Mouse (Mus musculus) left cerebral cortex, adult 2 months (tissue): Measurements from ENCODE around the gene Gfy. TPM values are rescaled to one million over a fixed set of nuclear protein-coding genes. Genes with fewer than 3 reads are reported as not detected.
A peak's percentile ranks its signal among the peaks of the same experiment; 100 is the strongest.

Experiments used
- DNase-seq, 2 experiments: peaks; one replicate each; pipeline ENCODE4 v3.0.0; 2021 to 2022; ENCODE audit warnings: low spot score in 2 of 2, mixed read lengths in 1 of 2; ENCODE audit errors: extremely low spot score in 1 of 2
- H3K27ac ChIP-seq: fragments of 200-600 bp; 2 replicates; pipeline ENCODE4 v1.8.1; 2022
- H3K4me3 ChIP-seq: fragments of 200-600 bp; 2 replicates; pipeline ENCODE4 v1.8.1; 2022
- CTCF ChIP-seq: fragments of 200-600 bp; IDR thresholded peaks from 2 replicates; pipeline ENCODE4 v1.8.1; 2022; ENCODE audit warnings: antibody characterized with exemption, mild to moderate bottlenecking, moderate library complexity
- intact Hi-C: fragments of 180-260 bp; cut with DNase I; formaldehyde crosslinking; loops from one replicate; pipeline ENCODE4 v1.15.1; 2025
- total RNA-seq, 2 experiments: library from RNA; stranded (reverse); gene quantifications; 2 replicates each; pipeline ENCODE4 v1.2.3; 2021

The Gfy gene
- total RNA-seq, 2 experiments from 2014 or later = 0.29 TPM; not detected in 1

DNA sequence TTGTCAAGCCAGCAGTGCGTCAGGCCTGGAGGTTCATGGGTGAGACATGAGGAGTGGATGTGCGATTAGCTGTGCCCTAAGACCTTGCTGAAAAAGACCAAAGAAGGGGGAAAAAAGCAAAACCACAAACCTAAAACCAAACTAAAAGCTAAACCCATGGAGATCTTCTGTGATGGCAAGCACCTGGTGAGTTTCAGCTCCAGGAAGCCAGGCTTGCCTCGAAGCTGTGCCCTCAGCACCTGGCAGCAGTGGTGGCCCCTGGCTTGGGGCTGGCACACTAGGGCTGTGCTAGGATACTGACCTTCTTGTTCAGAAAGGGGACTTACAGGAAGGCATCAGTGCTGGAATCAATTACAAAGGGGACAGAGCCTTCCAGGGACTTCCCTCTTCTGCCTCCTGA, 38.0 kb downstream of the Gfy start:
- no peak for DNase-seq
- intact Hi-C loops = no loop called here

DNA sequence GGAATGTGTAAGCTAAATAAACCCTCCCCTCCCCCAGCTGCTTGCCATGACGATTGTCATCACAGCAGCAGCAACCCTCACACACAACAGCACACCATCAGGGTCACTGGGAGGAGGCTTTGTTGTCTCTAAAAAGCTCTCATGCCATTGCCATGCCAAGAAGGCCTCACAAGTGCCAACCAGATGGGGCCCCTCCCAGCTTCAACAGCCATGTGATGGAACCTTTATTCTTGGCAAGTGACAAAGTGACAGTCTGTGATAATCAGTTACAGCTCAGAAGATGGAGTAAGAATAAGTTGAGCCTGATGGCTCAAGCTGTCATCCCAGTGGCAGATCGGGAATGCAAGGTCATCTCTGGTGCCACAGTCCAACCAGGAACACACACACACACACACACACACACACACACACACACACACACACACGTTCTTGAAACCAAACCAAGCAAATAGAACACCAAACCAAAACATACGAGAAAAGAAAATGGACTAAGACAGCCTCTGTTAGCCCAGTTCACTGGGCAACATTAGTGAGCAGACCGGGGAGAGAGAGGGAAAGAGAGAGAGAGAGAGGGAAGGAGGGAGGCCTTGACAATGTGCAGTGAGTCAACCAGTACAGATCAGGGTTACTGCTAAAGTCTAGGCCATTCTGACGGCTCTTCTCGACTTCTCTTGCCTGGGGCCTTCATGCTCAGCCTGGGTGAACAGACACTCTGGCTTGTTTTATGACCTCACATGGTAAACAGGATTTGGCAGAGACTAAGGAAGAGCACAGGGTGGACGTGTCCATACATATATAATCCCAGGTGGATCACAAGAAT, 39.3 kb downstream of the Gfy start:
- no peak for TF ChIP-seq CTCF
- no peak for DNase-seq
- Histone ChIP-seq H3K27ac (no peak overlapping the region), H3K4me3 (no peak overlapping the region)
- intact Hi-C loops = no loop called here

More for the DNA sequence above, 38.0 kb downstream of the Gfy start:
- H3K27ac ChIP-seq = no peak overlapping the region
- no peak for TF ChIP-seq CTCF
- no peak overlapping the region for H3K4me3 ChIP-seq

DNA sequence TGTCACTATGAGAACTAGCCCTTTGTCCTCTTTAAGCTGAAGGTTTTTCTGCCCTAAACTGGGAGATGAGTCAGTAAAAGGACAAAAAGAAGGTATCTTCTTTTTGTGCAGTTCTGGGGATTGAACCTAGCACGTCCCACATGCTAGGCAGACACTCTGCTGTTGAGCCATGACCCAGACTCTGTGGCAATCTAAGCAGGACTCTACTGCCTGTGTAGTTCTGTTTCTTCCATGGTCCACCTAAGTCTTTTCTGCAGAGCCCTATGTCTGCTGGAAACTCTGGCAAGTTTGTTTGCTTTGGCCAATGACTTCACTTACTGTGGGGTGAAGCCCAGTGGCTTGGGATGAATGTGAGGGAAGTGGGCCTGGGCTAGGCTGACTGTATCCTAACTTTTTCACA, 41.0 kb downstream of the Gfy start:
- no peak for TF ChIP-seq CTCF
- H3K4me3 ChIP-seq = no peak overlapping the region
- intact Hi-C loops = no loop called here
- no peak overlapping the region for H3K27ac ChIP-seq
- no peak for DNase-seq

DNA sequence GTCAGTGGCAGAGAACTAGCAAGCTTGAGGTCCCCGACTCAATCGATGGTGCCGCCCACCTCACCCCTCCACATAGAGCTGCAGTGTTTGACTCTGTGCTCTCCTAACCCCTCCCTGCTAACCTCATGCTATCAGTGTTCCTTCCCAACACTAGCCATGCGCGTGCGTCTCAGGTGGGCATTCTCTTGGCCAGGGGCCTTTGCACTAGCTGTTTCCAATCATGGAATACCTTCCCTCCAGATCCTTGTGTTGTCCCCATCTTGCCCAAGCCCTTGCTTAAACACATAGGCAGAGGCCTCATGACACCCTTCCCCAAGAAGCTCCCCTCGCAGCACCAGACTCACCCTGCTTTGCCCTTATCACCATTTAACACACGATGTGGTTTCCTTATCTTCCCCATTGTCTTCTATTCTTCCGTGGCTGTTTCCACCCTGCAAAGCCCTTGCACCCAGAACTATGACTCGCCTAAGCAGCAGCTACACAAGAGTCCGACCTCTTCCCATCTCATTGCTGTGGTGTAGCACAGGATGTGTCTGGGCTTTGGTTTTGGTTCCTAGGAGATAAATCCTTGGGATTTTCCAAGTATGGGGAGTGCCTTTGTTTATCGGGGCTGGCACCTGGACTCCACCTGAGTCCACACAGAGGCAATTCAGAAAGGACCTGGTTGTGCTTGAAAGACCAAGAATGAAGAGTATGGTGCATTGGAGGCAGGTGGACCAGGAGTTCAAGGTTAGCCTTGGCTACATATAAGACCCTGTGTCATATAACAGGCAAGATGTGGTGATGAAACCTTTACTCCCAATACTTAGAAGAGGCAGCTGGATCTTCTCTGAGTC, 42.0 kb downstream of the Gfy start:
- intact Hi-C loops = no loop called here
- Histone ChIP-seq H3K27ac (no peak overlapping the region), H3K4me3 (no peak overlapping the region)
- TF ChIP-seq CTCF = no peak
- no peak for DNase-seq

DNA sequence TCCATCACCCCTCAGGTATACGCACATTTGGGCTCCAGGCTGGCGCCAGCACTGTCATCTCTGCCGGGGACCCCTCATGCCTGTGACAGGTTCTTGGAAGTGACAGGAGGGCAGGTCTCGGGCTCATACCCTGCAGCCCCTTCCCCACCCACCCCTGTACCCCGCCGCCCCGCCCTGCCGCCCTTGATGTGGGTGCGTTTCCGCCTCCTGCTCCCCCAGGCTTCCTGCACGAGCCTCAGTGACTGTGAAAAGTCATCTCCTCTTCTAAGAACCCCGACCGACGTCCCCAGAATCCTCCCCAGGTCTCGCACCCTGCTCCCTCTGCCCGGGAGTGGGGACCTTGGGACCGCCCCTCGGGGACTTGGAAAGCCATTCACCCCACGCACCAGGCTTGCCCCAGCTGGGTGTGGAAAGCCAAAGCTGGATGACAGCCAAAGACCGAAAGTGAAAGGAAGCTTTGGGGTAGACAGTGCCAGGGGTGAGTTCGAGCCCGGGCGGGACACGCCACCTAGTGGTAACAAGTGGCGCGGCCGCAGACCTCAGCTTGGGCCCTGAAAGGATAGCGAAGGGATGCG, 43.3 kb downstream of the Gfy start, which contains the start of the genes Gm45713 and Flt3l:
Gene Gm45713, minus strand, starts transcription at position 239 of the 575 bp plus-strand sequence.
Gene Flt3l, minus strand, starts transcription at position 440 of the 575 bp plus-strand sequence.
- peak within 1 kb of the TSS; percentile 64 for H3K4me3 ChIP-seq
- intact Hi-C loops = loop anchor here (1.0 kb wide), 1 partner anchor 57 kb away; no protein-coding TSS in a partner anchor
- DNase-seq = peak; percentile 87 to 90
- H3K27ac ChIP-seq = peak within 1 kb of the TSS; percentile 83
- TF ChIP-seq CTCF = no peak; the same call in none of the 2 replicates

DNA sequence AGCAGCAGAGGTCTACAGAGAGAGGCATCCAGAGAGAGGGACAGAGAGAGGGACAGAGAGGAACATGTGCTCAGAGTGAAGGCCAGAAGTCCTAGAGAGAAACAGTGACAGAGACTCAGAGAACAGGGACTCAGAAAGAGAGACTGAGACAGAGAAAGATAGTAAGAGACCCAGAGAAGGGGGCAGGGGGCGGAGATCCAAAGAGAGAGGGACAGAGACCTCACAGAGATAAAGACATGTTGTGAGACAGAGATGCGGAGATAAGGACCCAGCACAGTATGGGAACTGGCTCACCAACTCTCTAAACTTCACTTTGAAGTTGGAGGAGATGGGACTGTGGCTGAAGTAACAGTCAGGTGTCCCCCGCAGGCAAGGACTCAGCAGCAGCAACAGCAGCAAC, 44.0 kb downstream of the Gfy start:
- intact Hi-C loops = no loop called here
- DNase-seq = no peak
- TF ChIP-seq CTCF = no peak
- Histone ChIP-seq H3K27ac (no peak overlapping the region), H3K4me3 (peak overlapping the region; percentile 64; the same call in 1 of the 2 replicates)

DNA sequence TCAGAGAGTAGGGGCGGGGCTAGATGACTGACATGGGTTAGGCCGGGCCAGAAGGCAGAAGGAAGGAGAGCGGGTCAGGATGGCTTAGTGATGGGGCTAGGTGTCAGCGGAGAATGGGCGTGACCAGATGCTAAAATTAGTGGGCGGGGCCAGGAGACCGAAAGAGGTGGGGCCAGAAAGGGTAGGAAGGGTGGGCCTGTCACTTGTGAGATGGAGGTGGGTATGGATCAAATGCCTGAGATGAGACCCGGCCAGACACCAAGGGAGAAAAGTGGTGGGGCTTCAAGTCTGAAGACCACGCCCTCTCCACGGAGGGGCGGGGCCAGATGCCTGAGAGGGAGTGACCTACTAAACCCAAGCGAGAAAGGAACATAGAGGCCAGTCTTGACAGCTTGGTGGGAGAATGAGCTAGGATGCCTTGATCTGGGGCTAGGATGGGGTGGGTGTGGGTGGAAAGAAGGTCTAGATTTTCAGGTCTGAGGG, 44.8 kb downstream of the Gfy start:
- intact Hi-C loops = no loop called here
- TF ChIP-seq CTCF = no peak
- DNase-seq = no peak
- no peak overlapping the region for H3K27ac ChIP-seq
- H3K4me3 ChIP-seq = no peak overlapping the region

DNA sequence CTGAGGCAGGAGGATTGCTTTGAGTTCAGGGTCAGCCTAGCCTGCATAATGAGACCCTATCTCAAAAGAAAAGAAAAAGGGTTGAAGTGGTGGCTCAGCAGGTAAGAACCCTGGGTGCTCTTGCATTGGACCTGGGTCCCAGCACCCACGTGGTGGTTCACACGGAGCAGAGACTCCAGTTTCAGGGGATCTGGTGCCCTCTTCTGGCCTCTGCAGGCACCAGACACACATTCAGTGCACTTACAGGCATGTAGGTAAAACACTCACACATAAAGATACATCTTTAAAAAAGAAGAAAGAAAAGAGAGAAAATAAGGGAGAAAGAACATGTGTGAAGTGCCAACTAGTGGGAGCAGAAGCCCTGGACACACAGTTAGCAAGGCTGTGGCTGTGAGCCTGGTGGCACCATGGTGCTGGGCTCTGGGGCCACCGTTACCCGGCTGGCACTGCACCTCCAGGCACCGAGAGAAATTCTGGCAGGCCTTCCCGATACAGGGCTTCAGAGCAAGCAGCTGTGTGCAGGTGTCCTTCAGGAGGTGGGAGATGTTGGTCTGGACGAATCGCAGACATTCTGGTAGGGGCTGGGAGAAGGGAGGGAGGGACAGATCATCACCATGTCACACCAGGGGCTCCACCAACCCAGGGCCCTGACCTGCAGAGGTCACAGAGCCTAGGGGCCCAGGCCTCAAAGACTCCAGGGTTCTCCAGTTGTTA, 45.8 kb downstream of the Gfy start:
- DNase-seq = no peak
- intact Hi-C loops = no loop called here
- H3K27ac ChIP-seq = no peak overlapping the region
- no peak overlapping the region for H3K4me3 ChIP-seq
- TF ChIP-seq CTCF = peak; percentile 25

DNA sequence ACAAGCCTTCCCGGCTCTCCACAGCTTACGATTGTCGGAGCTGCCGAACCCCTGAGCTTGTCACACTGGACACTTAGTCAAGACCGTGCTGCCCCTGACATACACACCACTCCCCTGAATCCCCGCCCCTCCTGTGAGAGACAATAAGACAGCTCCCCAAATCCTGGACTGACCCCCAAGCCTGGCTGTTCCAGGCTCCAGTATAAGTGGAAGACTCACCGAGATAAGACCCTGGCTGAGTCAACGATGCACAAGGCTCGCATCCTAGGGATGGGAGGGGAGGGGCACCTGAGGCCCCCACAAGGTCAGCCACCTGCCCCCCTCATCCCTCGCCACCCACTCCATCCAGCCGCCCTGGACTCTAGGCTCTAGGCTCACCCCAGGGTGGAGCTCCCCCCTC, 47.5 kb downstream of the Gfy start:
- intact Hi-C loops = no loop called here
- no peak overlapping the region for H3K4me3 ChIP-seq

DNA sequence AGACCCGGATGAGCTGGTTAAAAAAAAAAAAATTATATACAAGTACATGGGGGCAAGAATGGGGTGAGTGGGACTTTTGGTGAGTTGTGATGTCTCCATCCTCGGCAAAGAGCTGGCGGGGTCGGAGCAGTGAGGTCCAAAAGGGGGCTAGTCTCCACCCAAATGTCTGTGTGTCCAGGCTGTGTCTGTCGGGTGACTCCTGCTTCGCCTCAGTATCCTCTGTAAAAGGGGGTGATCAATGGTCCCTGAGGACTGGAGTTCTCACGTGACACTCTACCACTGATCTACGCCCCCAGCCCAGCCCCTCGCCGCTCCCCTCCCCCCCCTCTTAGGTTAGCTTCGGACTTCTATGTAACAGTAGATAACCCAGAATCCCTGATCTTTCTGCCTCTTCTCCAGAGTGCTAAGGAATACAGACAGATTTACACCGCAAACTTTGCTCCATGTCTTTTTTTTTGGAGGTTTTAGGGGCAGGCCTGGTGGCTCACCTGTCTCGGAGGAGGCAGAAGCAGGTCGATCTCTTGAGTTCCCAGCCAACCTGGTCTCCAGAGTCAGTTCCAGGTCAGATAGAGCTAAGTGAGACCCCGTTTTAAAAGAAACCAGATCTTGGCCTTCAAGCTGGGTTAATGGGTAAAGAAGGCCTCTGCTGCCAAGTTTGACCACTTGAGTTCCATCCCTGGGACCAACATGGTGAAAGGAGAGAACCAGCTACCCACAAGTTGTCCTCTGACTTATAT, 49.4 kb downstream of the Gfy start:
- no peak for TF ChIP-seq CTCF
- DNase-seq = no peak
- intact Hi-C loops = loop anchor here (2.0 to 10.0 kb wide), 3 partner anchors 25 to 275 kb away; partner anchors contain the start of genes Aldh16a1, Pih1d1 and Pnkp
- peak overlapping the region; percentile 53 for H3K4me3 ChIP-seq
- H3K27ac ChIP-seq = peak overlapping the region; percentile 80

More for the DNA sequence above, 47.5 kb downstream of the Gfy start:
- no peak for TF ChIP-seq CTCF
- no peak for DNase-seq
- H3K27ac ChIP-seq = no peak overlapping the region

DNA sequence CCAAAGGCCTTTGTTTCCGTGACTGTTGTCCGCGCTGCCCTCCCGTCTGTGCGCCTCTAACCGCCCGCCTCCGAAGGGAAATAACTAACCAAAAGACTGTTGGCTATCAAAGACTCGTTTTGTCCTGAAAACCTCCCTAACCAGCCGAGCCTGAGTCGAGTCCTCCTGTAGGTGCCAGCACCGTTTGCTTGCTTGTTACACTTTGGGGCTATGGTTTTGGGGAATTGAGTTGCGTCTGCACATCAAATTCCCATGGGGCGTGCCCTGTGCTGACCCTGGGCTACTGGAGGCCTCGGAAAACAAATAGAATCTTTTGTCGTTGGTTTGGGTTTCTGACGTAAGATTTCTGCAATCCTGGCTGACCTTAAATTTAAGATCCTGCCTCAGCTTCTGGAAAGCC, 50.1 kb downstream of the Gfy start:
- no peak for TF ChIP-seq CTCF
- Histone ChIP-seq H3K27ac (peak overlapping the region; percentile 80), H3K4me3 (peak overlapping the region; percentile 53)
- intact Hi-C loops = loop anchor here (2.0 to 10.0 kb wide), 3 partner anchors 25 to 275 kb away; partner anchors contain the start of genes Aldh16a1, Pih1d1 and Pnkp
- DNase-seq = no peak
